Mouse (Mus musculus) limb, embryonic 10.5 days (tissue): ENCODE measurements around the gene Zbtb17. TPM values are rescaled to one million over a fixed set of nuclear protein-coding genes. Genes with fewer than 3 reads are reported as not detected.

Source experiments
- DNase-seq: peaks from one replicate; pipeline ENCODE4 v3.0.0-alpha.2; 2017; ENCODE audit warnings: low spot score
- H3K27ac ChIP-seq: fragments of 300-500 bp; sonication (generic); 2 replicates; pipeline ENCODE4 v1.5.1; 2016; ENCODE audit warnings: mild to moderate bottlenecking
- H3K27me3 ChIP-seq: fragments of 300-500 bp; sonication (generic); 2 replicates; pipeline ENCODE4 v1.6.1; 2016; ENCODE audit warnings: low read depth, mild to moderate bottlenecking; ENCODE audit not compliant: poor library complexity, severe bottlenecking
- H3K36me3 ChIP-seq: fragments of 300-500 bp; sonication (generic); 2 replicates; pipeline ENCODE4 v1.6.1; 2016; ENCODE audit warnings: mild to moderate bottlenecking, moderate library complexity
- H3K4me1 ChIP-seq: fragments of 300-500 bp; sonication (generic); 2 replicates; pipeline ENCODE4 v1.6.1; 2016
- H3K4me3 ChIP-seq: fragments of 300-500 bp; sonication (generic); 2 replicates; pipeline ENCODE4 v1.5.1; 2016; ENCODE audit warnings: mild to moderate bottlenecking, moderate library complexity
- H3K9me3 ChIP-seq: fragments of 300-500 bp; sonication (generic); replicated peaks from 2 replicates; pipeline ENCODE4 v1.6.1; 2016; ENCODE audit warnings: mild to moderate bottlenecking
- WGBS: fragments of 180-500 bp; shearing (Covaris S2); methylation state at CpG from one replicate; pipeline ENCODE4 v1.1.7; 2016; 5-methylcytosine and 5-hydroxymethylcytosine counted together
- polyA plus RNA-seq: library from polyadenylated mRNA; unstranded; fragments of >200 nt; fragmentation: Nextera tagmentation; extraction: Ambion mirVana; gene quantifications from 2 replicates; pipeline ENCODE4 v1.2.1, GENCODE M21; 2016

The Zbtb17 gene
- 60.6 and 66.5 TPM in 2 replicates for polyA plus RNA-seq

DNA sequence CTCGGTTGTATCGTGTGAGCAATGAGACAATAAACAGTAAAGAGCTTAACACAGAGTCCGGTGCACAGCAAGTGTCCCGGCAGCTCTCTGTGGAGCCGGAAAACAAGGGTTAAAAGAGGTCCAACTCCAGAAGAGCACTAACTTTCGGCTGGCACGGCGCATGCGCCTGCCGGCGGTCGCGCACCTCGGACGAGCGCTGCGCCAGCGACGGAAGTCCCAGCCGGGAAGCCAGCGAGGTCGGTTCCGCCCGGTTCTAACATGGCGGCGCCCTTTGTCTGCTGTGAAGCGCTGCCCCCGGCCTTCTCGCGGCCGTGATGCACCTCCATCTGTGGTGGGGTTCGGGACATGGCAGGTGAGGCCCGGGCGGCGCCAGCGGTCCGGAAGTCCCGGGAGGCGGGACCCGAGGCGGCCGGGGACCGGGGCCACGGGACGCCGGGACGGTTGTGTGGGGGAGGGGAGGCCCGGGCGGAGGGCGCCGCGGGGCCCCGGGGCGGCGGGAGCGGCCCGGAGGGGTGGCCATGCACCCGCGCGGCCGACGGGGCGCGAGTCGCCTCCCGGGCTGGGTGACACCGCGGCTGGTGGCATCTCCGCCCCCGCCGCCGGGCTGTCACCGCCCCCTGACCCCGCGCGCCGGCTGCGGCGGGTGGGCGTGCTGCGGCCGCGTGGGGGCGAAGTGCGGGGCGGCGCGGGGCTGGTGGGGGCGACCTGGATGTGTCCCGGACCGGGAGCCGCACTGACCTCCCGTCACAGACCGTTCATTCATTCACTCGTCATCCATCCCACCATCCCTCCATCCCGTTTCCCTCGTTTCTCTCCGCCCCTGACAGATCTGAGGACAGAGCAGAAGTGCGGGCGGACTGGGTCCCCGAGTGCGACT lies at the start of gene Zbtb17:
Zbtb17 (plus strand) TSS at position 204 of the 877 bp plus-strand sequence.
- WGBS = under 1% methylated on average over 102 of the region's 102 CpGs
- peaks cover 27% of the 10 kb centered on the region for H3K4me1 ChIP-seq
- peak; percentile 93 for DNase-seq

DNA sequence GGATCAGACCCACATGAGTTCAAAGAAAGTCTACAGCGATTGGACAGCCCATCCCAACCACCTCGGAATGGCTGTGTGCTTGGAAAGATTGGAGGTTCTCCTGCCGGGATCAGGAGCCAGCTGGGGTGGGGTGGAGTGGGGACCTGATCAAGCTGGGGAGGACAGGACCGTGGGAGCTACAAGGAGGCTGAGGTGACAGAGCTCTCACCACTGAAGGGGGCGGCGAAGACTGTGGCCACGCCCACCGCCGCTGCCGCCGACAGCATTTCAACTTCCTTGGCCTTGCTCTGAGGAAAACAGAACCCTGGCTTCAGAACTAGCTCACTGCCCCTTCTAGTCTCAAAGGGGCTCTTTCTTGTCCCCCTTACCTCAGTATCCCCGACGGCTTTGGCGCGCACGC lies 49.7 kb upstream of the Zbtb17 start:
- Histone ChIP-seq H3K9me3 (no peaks in the 10 kb centered on the region), H3K27ac (0 out of 2 replicates have a peak overlapping the region, but pooled peaks have one; percentile 33), H3K4me1 (peaks cover 21% of the 10 kb centered on the region), H3K27me3 (peaks cover 66% of the 10 kb centered on the region), H3K4me3 (peak overlapping the region; percentile 19), H3K36me3 (no peaks in the 10 kb centered on the region)
- DNase-seq = no peak
- WGBS = 19% methylated on average over 16 of the region's 16 CpGs

More for the DNA sequence above, at the start of gene Zbtb17:
- H3K36me3 ChIP-seq = peaks cover 36% of the 10 kb centered on the region
- H3K9me3 ChIP-seq = no peaks in the 10 kb centered on the region
- peak within 1 kb of the TSS; percentile 99 for H3K4me3 ChIP-seq
- no peaks in the 10 kb centered on the region for H3K27me3 ChIP-seq
- H3K27ac ChIP-seq = peak within 1 kb of the TSS; percentile 99

DNA sequence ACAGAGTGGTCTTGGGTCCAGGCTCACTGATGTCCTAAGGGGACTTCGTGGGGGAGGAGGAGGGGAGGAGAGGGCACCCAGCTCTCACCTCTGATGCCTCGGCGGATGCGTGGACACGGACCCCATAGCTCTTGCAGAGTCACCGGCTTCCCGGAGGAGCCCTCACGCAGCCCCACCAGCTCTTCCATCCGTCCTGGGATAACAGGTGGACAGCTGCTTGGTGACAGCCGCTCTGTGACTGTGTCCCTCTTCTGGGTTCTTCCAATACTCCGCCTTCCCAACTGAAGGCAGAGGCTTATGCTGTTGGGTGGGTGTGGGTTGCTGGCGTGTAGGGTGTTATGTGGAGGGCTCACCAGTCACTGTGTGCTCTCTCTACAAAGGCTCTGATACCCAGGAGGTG lies 46.6 kb upstream of the Zbtb17 start:
- Histone ChIP-seq H3K4me1 (peaks cover 24% of the 10 kb centered on the region), H3K27me3 (peaks cover 55% of the 10 kb centered on the region), H3K9me3 (no peaks in the 10 kb centered on the region), H3K27ac (no peak overlapping the region; the same call in 1 of the 2 replicates), H3K36me3 (no peaks in the 10 kb centered on the region), H3K4me3 (no peak overlapping the region)
- DNase-seq = no peak
- WGBS = 76% methylated on average over 12 of the region's 12 CpGs

DNA sequence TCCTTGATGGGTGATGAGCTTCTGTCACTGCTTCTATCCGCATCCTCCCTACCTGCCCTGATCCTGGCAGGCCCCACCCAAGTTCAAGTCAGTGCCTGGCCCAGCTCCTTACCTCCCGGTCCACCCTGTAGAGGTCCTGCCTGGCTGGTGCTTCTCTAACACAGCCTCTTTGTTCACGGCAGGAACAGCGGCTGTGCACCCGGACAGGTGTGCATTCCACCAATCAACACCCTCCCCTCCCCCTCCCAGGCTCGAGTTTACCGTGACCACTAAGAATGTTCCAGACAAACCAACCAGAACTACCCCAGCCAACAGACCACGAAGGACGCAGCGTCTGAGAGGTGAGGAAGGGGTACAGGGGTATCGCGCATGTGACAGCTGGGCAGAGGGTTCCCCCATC lies 45.9 kb upstream of the Zbtb17 start, which contains the start of gene Clcnka:
Clcnka (minus strand) TSS at position 180 of the 400 bp plus-strand sequence.
- H3K27ac ChIP-seq = no peak within 1 kb of the TSS; the same call in 1 of the 2 replicates
- peaks cover 24% of the 10 kb centered on the region for H3K4me1 ChIP-seq
- H3K4me3 ChIP-seq = no peak within 1 kb of the TSS
- H3K27me3 ChIP-seq = peaks cover 53% of the 10 kb centered on the region
- H3K36me3 ChIP-seq = no peaks in the 10 kb centered on the region
- no peaks in the 10 kb centered on the region for H3K9me3 ChIP-seq
- WGBS = 66% methylated on average over 12 of the region's 12 CpGs
- DNase-seq = no peak

DNA sequence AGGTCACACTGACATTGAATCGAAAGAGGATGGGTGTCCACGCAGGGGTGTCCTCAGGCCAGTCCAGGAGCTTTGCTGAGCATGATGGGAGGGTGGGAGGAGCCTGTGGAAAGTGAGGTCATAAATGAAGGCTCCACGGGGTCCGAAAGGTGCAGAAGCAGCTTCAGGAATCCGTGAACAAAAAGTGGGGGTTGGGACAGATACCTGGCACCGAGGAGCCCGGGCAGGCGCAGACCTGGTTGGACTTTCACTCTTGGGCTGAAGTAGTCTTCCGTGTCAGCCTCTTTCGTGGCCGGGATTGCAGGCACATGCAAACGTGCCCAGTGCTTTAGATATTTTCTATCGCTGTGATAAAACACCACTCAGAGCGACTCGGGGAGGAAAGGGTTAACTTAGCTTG lies 44.3 kb upstream of the Zbtb17 start:
- H3K4me3 ChIP-seq = no peak overlapping the region
- peaks cover 22% of the 10 kb centered on the region; the same call in 1 of the 2 replicates for H3K4me1 ChIP-seq
- H3K27ac ChIP-seq = no peak overlapping the region
- DNase-seq = no peak
- 85% methylated on average over 15 of the region's 15 CpGs for WGBS
- no peaks in the 10 kb centered on the region for H3K9me3 ChIP-seq
- no peaks in the 10 kb centered on the region for H3K36me3 ChIP-seq
- peaks cover 50% of the 10 kb centered on the region for H3K27me3 ChIP-seq

DNA sequence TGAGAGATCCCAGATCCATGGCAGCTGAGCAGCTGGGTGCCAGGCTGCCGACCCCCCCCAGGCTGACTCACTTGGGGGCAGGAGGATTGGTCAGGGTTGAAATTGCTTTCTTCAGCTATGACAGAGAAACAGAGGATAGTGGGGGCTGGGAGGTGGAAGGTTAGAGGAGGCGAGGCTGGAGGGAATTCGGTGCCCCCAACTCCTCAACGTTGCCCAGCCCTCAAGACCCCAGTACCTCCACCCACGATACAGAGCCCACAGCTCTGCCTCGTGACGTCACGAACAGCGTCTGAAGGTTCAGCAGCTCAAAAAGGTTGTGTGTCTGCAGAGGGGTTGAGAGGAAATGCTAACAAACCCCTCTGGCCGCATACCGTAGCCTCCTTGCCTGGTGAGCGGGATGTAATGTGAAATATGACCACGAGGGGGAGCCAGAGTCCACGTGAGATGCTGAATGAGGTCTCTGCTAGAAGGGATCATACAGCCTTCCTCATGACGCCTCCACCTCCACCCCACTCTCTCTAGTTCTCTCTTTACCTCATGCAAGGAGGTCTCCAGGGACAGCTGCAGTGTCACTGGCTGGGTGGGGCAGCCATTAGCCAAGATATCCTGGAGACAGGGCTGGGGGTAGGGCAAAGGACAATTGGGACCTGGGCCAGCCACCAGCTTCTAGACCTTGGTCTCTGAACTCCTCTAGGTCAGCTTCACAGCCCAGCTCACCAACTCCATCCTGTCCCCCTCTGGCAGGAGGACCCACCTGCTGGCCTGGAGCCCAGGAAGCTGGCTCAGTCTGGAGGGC lies 39.7 kb upstream of the Zbtb17 start:
- Histone ChIP-seq H3K4me3 (peak overlapping the region; percentile 29), H3K27ac (peak overlapping the region; percentile 38; the same call in 1 of the 2 replicates)
- WGBS = 15% methylated on average over 15 of the region's 15 CpGs

DNA sequence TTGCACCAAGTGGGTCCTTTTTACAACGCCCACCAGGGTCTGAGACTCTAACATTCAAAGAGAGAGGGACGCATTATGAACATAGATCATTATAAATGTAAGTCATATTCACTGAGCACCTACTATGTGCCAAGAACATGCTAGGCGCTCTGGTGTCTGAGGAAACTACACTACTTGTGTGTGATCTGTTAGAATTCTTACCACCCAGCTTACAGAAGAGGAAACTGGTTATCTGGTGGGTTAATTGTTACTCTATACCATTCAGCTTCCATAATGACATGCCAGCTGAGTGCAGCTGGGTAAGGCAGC lies 39.2 kb upstream of the Zbtb17 start:
- DNase-seq = no peak
- Histone ChIP-seq H3K4me1 (peaks cover 9% of the 10 kb centered on the region; the same call in 1 of the 2 replicates), H3K4me3 (no peak overlapping the region), H3K27me3 (peaks cover 36% of the 10 kb centered on the region), H3K9me3 (no peaks in the 10 kb centered on the region), H3K36me3 (no peaks in the 10 kb centered on the region), H3K27ac (0 out of 2 replicates have a peak overlapping the region, but pooled peaks have one; percentile 38)
- 80% methylated on average over 3 of the region's 3 CpGs for WGBS

More for the DNA sequence above, 39.7 kb upstream of the Zbtb17 start:
- peaks cover 36% of the 10 kb centered on the region for H3K27me3 ChIP-seq
- no peaks in the 10 kb centered on the region for H3K9me3 ChIP-seq
- peak; percentile 94 for DNase-seq
- H3K36me3 ChIP-seq = no peaks in the 10 kb centered on the region
- H3K4me1 ChIP-seq = peaks cover 11% of the 10 kb centered on the region; the same call in 1 of the 2 replicates

DNA sequence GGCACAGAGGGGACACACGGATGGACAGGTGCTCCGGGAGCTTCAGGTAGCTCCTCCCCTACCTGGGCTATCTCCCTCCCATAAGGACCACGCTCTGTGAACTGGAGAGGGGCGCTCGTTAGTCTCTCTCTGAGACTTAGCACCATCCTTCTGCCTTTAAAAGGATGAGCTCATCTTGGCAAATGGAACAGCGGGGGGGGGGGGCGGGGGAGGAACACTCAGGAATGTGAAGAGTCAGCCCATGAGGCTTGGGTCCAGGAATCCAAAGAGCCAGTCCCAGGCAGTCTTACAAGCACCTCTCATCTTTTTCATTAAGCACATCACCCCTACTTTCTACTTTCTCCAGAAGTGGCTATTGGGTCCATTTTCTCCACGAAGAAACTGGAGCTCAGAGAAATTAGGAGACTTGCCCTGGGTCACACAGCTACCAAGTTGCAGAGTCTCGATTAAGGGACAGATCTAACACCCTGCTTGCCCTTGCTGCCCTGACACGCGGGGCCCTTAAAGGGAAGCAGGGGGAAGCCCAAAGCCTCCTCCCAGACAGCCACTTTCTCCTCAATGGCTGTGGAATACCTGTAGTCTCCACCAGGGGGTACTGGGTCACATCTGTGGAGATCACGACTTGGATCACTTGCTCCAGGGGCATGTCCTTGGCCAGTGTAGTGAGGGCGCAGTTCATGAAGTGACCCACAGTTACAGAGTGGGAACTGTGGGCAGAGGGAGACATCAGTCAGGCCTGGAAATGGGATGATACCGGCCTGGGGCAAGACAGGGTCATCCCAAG lies 37.7 kb upstream of the Zbtb17 start:
- 43% methylated on average over 14 of the region's 14 CpGs for WGBS
- DNase-seq = no peak
- H3K9me3 ChIP-seq = no peaks in the 10 kb centered on the region
- H3K4me1 ChIP-seq = peaks cover 8% of the 10 kb centered on the region
- no peaks in the 10 kb centered on the region for H3K36me3 ChIP-seq
- no peak overlapping the region for H3K27ac ChIP-seq
- H3K27me3 ChIP-seq = peaks cover 42% of the 10 kb centered on the region
- no peak overlapping the region for H3K4me3 ChIP-seq

DNA sequence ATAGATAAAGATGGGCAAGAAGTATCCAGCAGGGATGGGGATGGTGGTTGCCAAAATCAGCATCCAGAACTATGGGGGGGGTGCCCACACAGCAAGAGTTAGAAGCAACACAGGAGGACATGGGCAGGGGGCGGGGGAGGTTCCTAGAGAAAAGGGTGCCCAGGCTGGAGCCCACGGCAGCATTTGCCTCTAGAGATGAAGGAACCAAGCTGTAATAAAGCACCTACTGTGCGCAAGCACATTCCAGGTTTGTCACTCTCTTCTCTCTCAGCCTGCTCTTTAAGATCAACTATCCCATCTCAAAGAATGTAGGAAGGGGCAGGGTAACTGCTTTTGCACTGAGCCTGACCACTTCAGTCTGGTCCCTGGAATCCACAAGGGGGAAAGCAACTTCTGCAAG lies 35.9 kb upstream of the Zbtb17 start:
- no peak overlapping the region for H3K27ac ChIP-seq
- H3K36me3 ChIP-seq = no peaks in the 10 kb centered on the region
- WGBS = 92% methylated on average over 3 of the region's 3 CpGs
- H3K9me3 ChIP-seq = no peaks in the 10 kb centered on the region
- DNase-seq = no peak
- H3K4me3 ChIP-seq = no peak overlapping the region
- peaks cover 8% of the 10 kb centered on the region for H3K4me1 ChIP-seq
- H3K27me3 ChIP-seq = peaks cover 47% of the 10 kb centered on the region

DNA sequence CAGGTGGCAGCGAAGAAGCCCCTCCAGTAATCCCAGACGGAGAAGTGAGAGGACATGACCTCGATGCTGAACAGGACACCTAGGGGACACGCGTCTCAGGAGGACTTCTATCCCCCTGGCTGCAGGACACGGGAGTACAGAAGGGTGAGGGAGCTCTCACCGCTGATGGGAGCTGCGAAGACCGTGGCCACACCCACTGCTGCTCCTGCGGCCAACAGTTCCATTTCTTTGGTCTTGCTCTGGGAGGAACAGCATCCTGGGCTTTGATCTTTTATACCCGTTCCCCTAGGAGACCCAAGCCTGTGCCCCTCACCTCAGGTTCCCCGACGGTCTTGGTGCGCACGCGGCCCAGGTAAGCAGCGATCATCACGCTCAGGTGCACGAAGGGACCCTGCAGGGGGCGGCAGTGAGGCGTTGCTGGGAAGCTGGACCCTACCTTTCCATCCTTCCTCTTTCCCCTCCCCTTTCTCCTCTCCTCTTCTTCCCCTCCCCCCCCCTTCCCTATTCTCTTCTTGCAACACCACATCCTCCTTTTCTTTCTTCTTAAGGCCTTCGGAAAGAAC lies 32.9 kb upstream of the Zbtb17 start:
- no peak overlapping the region for H3K27ac ChIP-seq
- H3K4me1 ChIP-seq = no peaks in the 10 kb centered on the region; the same call in 1 of the 2 replicates
- WGBS = 16% methylated on average over 22 of the region's 22 CpGs
- no peak overlapping the region for H3K4me3 ChIP-seq
- peaks cover 22% of the 10 kb centered on the region; the same call in 1 of the 2 replicates for H3K27me3 ChIP-seq
- no peaks in the 10 kb centered on the region for H3K36me3 ChIP-seq
- no peaks in the 10 kb centered on the region for H3K9me3 ChIP-seq
- no peak for DNase-seq

DNA sequence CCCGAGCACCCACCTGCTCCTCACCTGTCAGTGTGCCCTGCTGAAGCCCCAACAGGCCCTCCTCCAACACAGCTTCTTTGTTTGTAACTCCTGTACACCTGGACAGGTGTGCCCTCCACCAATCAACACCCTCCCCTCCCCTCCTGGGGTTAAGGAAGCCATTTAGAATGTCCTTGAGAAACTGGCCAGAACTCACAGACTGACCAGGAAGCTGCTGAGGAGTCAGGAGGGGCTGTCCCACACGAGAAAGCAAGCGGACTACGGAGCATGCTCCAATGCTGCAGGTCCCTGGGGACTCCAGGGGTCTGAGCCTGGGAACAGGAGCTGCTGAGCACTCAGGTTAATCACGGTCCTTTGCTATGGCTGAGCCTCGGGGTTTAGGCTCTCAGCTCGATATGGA lies 28.5 kb upstream of the Zbtb17 start, which contains the start of gene Clcnkb:
Clcnkb (minus strand) TSS at position 91 of the 400 bp plus-strand sequence.
- H3K36me3 ChIP-seq = no peaks in the 10 kb centered on the region
- no peak for DNase-seq
- no peaks in the 10 kb centered on the region for H3K9me3 ChIP-seq
- H3K27ac ChIP-seq = no peak within 1 kb of the TSS
- H3K4me1 ChIP-seq = peaks cover 13% of the 10 kb centered on the region
- WGBS = 64% methylated on average over 7 of the region's 7 CpGs
- no peak within 1 kb of the TSS for H3K4me3 ChIP-seq
- peaks cover 20% of the 10 kb centered on the region; the same call in 1 of the 2 replicates for H3K27me3 ChIP-seq
